Mouse (Mus musculus) stomach, postnatal 0 days (tissue): ENCODE results near the gene Syt7. TPM values are rescaled to one million over a fixed set of nuclear protein-coding genes. Genes with fewer than 3 reads are reported as not detected.

Experiments
- ATAC-seq: fragments of 200-750 bp; cut with Nextera tagmentation; 2 replicates; pipeline ENCODE4 v1.8.0; 2017; ENCODE audit not compliant: low FRiP score, low TSS enrichment
- DNase-seq: peaks from one replicate; pipeline ENCODE4 v3.0.0-alpha.2; 2016; ENCODE audit warnings: low spot score
- H3K27ac ChIP-seq: fragments of 300-500 bp; sonication (generic); replicated peaks from 2 replicates; pipeline ENCODE4 v1.5.1; 2014; ENCODE audit warnings: mild to moderate bottlenecking, control low read depth
- H3K27me3 ChIP-seq: fragments of 300-500 bp; sonication (generic); 2 replicates; pipeline ENCODE4 v1.6.1; 2014; ENCODE audit warnings: low read length; ENCODE audit not compliant: control insufficient read depth, insufficient read depth
- H3K36me3 ChIP-seq: fragments of 300-500 bp; sonication (generic); 2 replicates; pipeline ENCODE4 v1.6.1; 2014; ENCODE audit warnings: low read length, mixed read lengths; ENCODE audit not compliant: control insufficient read depth, insufficient read depth
- H3K4me1 ChIP-seq: fragments of 300-500 bp; sonication (generic); replicated peaks from 2 replicates; pipeline ENCODE4 v1.6.1; 2014; ENCODE audit warnings: antibody characterized with exemption; ENCODE audit not compliant: control insufficient read depth, insufficient read depth
- H3K4me2 ChIP-seq: fragments of 300-500 bp; sonication (generic); replicated peaks from 2 replicates; pipeline ENCODE4 v1.6.1; 2014; ENCODE audit warnings: low read depth, mild to moderate bottlenecking, control low read depth, moderate library complexity
- H3K4me3 ChIP-seq: fragments of 300-500 bp; sonication (generic); 2 replicates; pipeline ENCODE4 v1.5.1; 2014; ENCODE audit warnings: low read depth, low read length, control low read depth
- H3K9ac ChIP-seq: fragments of 300-500 bp; sonication (generic); 2 replicates; pipeline ENCODE4 v1.6.1; 2014; ENCODE audit warnings: mild to moderate bottlenecking, low read length, control low read depth, mixed read lengths
- H3K9me3 ChIP-seq: fragments of 300-500 bp; sonication (generic); 2 replicates; pipeline ENCODE4 v1.6.1; 2016; ENCODE audit warnings: low read length; ENCODE audit not compliant: control insufficient read depth
- CTCF ChIP-seq: IDR thresholded peaks from 2 replicates; pipeline ENCODE4 v1.5.1; 2016; ENCODE audit warnings: antibody characterized with exemption, low read depth, mild to moderate bottlenecking, moderate library complexity
- EP300 ChIP-seq: optimal IDR thresholded peaks from 2 replicates; pipeline ENCODE3; 2016; ENCODE audit warnings: antibody characterized with exemption
- WGBS: fragments of 180-500 bp; shearing (Covaris S2); extraction: QIAGEN DNeasy Blood & Tissue Kit; methylation state at CpG from one replicate; pipeline ENCODE4 v1.1.7; 2014; 5-methylcytosine and 5-hydroxymethylcytosine counted together
- polyA plus RNA-seq: library from polyadenylated mRNA; unstranded; fragments of >200 nt; fragmentation: Nextera tagmentation; extraction: Ambion mirVana; gene quantifications from 2 replicates; pipeline ENCODE4 v1.2.1, GENCODE M21; 2015

Syt7 gene
- polyA plus RNA-seq, 1 experiment from 2014 or later = 2.7 TPM

- peak overlapping the region; percentile 71 for H3K4me2 ChIP-seq
- peak overlapping the region; percentile 56 for H3K27ac ChIP-seq
- H3K9ac ChIP-seq = no peak overlapping the region; the same call in 1 of the 2 replicates
- H3K4me3 ChIP-seq = peak overlapping the region; percentile 49
- no peak for TF ChIP-seq CTCF
- TF ChIP-seq EP300 = no peak
- ATAC-seq (peak; percentile 39), DNase-seq (peak; percentile 78)
- 0% methylated on average over 34 of the region's 34 CpGs for WGBS
- H3K27me3 ChIP-seq = peaks cover 8% of the 10 kb centered on the region
- no peaks in the 10 kb centered on the region; the same call in 1 of the 2 replicates for H3K4me1 ChIP-seq
- H3K36me3 ChIP-seq = no peaks in the 10 kb centered on the region
- no peaks in the 10 kb centered on the region for H3K9me3 ChIP-seq
Measured at GRCm38 (mm10) chr19:10457484-10457800, 68.6 kb downstream of the Syt7 start.

- TF ChIP-seq CTCF (no peak), EP300 (no peak)
- WGBS = 8% methylated on average over 8 of the region's 8 CpGs
- H3K27ac ChIP-seq = no peak overlapping the region
- peak overlapping the region; percentile 71 for H3K4me2 ChIP-seq
- H3K36me3 ChIP-seq = no peaks in the 10 kb centered on the region
- H3K27me3 ChIP-seq = peaks cover 8% of the 10 kb centered on the region
- H3K4me1 ChIP-seq = no peaks in the 10 kb centered on the region; the same call in 1 of the 2 replicates
- no peak for ATAC-seq
- H3K4me3 ChIP-seq = peak overlapping the region; percentile 49
- H3K9me3 ChIP-seq = no peaks in the 10 kb centered on the region
- H3K9ac ChIP-seq = no peak overlapping the region
- DNase-seq = peak; percentile 33
Measured at GRCm38 (mm10) chr19:10458096-10458495, 69.2 kb downstream of the Syt7 start.

GRCm38 (mm10) chr19:10459907-10460306, 71.0 kb downstream of the Syt7 start:
- Histone ChIP-seq H3K36me3 (no peaks in the 10 kb centered on the region), H3K4me2 (no peak overlapping the region), H3K27ac (no peak overlapping the region), H3K4me3 (no peak overlapping the region), H3K27me3 (peaks cover 8% of the 10 kb centered on the region), H3K4me1 (no peaks in the 10 kb centered on the region; the same call in 1 of the 2 replicates), H3K9ac (no peak overlapping the region), H3K9me3 (no peaks in the 10 kb centered on the region)
- TF ChIP-seq CTCF = no peak
- TF ChIP-seq EP300 = no peak
- DNase-seq (no peak), ATAC-seq (no peak)
- WGBS = 58% methylated on average over 11 of the region's 11 CpGs

GRCm38 (mm10) chr19:10461584-10461983, 72.7 kb downstream of the Syt7 start:
- H3K4me3 ChIP-seq = no peak overlapping the region
- H3K27ac ChIP-seq = no peak overlapping the region
- DNase-seq = no peak
- no peak overlapping the region for H3K4me2 ChIP-seq
- no peaks in the 10 kb centered on the region for H3K36me3 ChIP-seq
- H3K4me1 ChIP-seq = no peaks in the 10 kb centered on the region
- H3K9me3 ChIP-seq = no peaks in the 10 kb centered on the region
- WGBS = 30% methylated on average over 7 of the region's 7 CpGs
- no peak for ATAC-seq
- H3K9ac ChIP-seq = no peak overlapping the region
- H3K27me3 ChIP-seq = peaks cover 8% of the 10 kb centered on the region
- TF ChIP-seq CTCF (no peak), EP300 (no peak)

- Histone ChIP-seq H3K9me3 (no peaks in the 10 kb centered on the region), H3K4me3 (no peak overlapping the region), H3K36me3 (no peaks in the 10 kb centered on the region), H3K27me3 (peaks cover 8% of the 10 kb centered on the region), H3K4me1 (no peaks in the 10 kb centered on the region), H3K4me2 (no peak overlapping the region), H3K27ac (no peak overlapping the region), H3K9ac (no peak overlapping the region)
- TF ChIP-seq CTCF (no peak), EP300 (no peak)
- 44% methylated on average over 4 of the region's 4 CpGs for WGBS
- no peak for ATAC-seq
- DNase-seq = no peak
Measured at GRCm38 (mm10) chr19:10464427-10464826, 75.5 kb downstream of the Syt7 start.

GRCm38 (mm10) chr19:10469171-10469658, 80.3 kb downstream of the Syt7 start:
- Histone ChIP-seq H3K4me2 (no peak overlapping the region), H3K27me3 (no peaks in the 10 kb centered on the region), H3K27ac (no peak overlapping the region), H3K4me1 (no peaks in the 10 kb centered on the region), H3K9me3 (no peaks in the 10 kb centered on the region), H3K4me3 (no peak overlapping the region), H3K9ac (no peak overlapping the region), H3K36me3 (no peaks in the 10 kb centered on the region)
- DNase-seq = peak; percentile 17
- ATAC-seq = peak; percentile 57; the same call in 1 of the 2 replicates
- WGBS = 24% methylated on average over 8 of the region's 8 CpGs
- TF ChIP-seq EP300 (no peak), CTCF (no peak)
